Mouse (Mus musculus): ENCODE data around the gene Ptpru.

- no peak for TF ChIP-seq CTCF (IDR thresholded peaks at IDR 0.05; ENCODE audit: low read depth)
- TF ChIP-seq EP300 (optimal IDR thresholded peaks at IDR 0.05), result no peak
Observed at GRCm38 (mm10) chr4:131826905-131827304, 11.2 kb downstream of the Ptpru start.

All from stomach, postnatal 0 days (tissue).